Mouse (Mus musculus) small intestine, adult 2 months (tissue): ENCODE results near the gene Map3k21.

Source experiments
- CTCF ChIP-seq: fragments of 200-500 bp; IDR thresholded peaks from 2 replicates; pipeline ENCODE4 v1.5.1; 2012; ENCODE audit warnings: low read depth, mild to moderate bottlenecking, control low read depth, inconsistent platforms, low read length, moderate library complexity, mixed read lengths; ENCODE audit not compliant: insufficient replicate concordance, insufficient read length; ENCODE audit errors: extremely low read depth
- POLR2A ChIP-seq: fragments of 200-500 bp; IDR thresholded peaks from 2 replicates; pipeline ENCODE4 v1.6.1; 2012; ENCODE audit warnings: low read depth, mild to moderate bottlenecking, control low read depth, inconsistent platforms, low read length, moderate library complexity

- TF ChIP-seq POLR2A, result no peak
- no peak for TF ChIP-seq CTCF
Measured at GRCm38 (mm10) chr8:125986999-125987589, 76.8 kb downstream of the Map3k21 start.
